Mouse (Mus musculus): Measurements from ENCODE around the gene Bbs9. TPM values are rescaled to one million over a fixed set of nuclear protein-coding genes. Genes with fewer than 3 reads are reported as not detected.
A peak's percentile ranks its signal among the peaks of the same experiment; 100 is the strongest.

Gene Bbs9
- total and polyA plus RNA-seq, 3 experiments = 6.9 to 9.1 (median 7.8) TPM

DNA sequence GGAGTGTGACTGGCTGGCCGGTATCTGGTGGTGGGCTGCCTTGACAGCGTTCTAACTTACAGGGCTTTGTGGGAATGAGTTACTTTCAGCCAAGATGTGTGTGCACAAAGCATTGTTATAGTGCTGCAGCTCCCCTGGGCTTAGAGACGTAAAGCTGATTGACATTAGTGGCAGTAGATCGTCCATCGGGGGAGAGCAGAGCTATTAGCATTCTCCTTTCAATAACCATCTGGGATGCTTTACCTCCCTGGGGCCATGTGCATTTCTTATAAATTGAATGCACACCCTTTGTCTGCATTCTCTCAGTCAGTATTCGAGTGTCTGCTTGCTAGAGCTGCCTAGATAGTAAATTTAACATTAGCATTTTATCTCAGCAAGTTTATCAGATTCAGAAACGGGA is 214.7 kb downstream of the Bbs9 start:
- in situ Hi-C loops (cut with MboI; ENCODE audit: low pct_ligation_motif_present, low pct_unique_long_range_greater_than_20kb, low sequenced_read_pairs) = no loop called here

DNA sequence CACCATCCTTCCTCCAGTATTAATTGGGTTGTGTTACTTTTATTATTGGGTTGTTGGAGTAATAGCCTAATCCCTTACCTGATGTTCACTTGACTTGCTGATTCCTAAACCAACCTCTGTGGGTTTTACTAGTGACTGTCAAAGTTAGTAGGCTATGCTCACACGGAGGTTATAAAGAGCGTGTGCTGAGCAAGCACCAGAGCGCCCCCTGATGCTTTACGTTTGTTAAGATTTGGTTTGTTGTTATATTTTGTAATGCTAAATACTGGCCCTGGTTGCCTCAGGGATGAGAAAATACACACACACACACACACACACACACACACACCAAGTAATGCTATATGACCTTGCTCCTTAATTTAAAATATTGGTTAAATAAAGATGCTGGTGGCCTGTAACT is 219.9 kb downstream of the Bbs9 start:
- Histone ChIP-seq H3K27me3 (replicated peaks) (no peaks in the 10 kb centered on the region), H3K4me1 (ENCODE audit: control insufficient read depth in 1 of 2, insufficient read depth in 2 of 2) (peaks cover 0 to 5% of the 10 kb centered on the region in 2 experiments; a peak in 1 of 4 replicates), H3K4me3 (replicated peaks in 1 of 3; ENCODE audit: low read depth in 2 of 3, low read length in 2 of 3, poor library complexity in 1 of 3) (no peak overlapping the region), H3K4me2 (ENCODE audit: insufficient read depth, low read depth, poor library complexity, severe bottlenecking) (no peak overlapping the region), H3K36me3 (replicated peaks in 1 of 2; ENCODE audit: control insufficient read depth in 1 of 2, insufficient read depth in 1 of 2, low read length in 1 of 2) (no peaks in the 10 kb centered on the region), H3K79me2 (replicated peaks; ENCODE audit: control insufficient read depth, extremely low read depth, insufficient read depth, poor library complexity, severe bottlenecking) (no peaks in the 10 kb centered on the region), H3K27ac (ENCODE audit: insufficient read depth, low read depth) (no peak overlapping the region), H3K9ac (ENCODE audit: insufficient read depth, low read depth) (no peak overlapping the region), H3K9me3 (replicated peaks; ENCODE audit: low read length) (peaks cover 3% of the 10 kb centered on the region)
- no peak for DNase-seq (ENCODE audit: extremely low read depth)
- dilution Hi-C loops (cut with MboI; ENCODE audit: extremely low pct_ligation_motif_present, extremely low pct_unique_long_range_greater_than_20kb, low sequenced_read_pairs) = no loop called here
- TF ChIP-seq CTCF (conservative IDR thresholded peaks at IDR 0.05 in 1 of 2, IDR thresholded peaks at IDR 0.05 in 1 of 2; ENCODE audit: low read depth in 2 of 2, low read length in 2 of 2) = peak in 1 of 2 experiments; percentile 72; a peak in 2 of 4 replicates
- peak; percentile 65 for TF ChIP-seq RAD21 (IDR thresholded peaks at IDR 0.05; ENCODE audit: low read depth, low read length)
- TF ChIP-seq POLR2AphosphoS2 (IDR thresholded peaks at IDR 0.05; ENCODE audit: low read depth, low read length) = no peak
- no peak for TF ChIP-seq MEF2A (IDR thresholded peaks at IDR 0.05; ENCODE audit: borderline replicate concordance, low read depth, low read length)
- TF ChIP-seq NELFE (IDR thresholded peaks at IDR 0.05; ENCODE audit: low read depth, low read length) = no peak
- no peak for TF ChIP-seq TCF12 (IDR thresholded peaks at IDR 0.05; ENCODE audit: low read depth, low read length)
- TF ChIP-seq SMC3 (IDR thresholded peaks at IDR 0.05; ENCODE audit: low read depth, low read length) = peak; percentile 75
- in situ Hi-C loops (cut with MboI; ENCODE audit: low pct_ligation_motif_present, low pct_unique_long_range_greater_than_20kb, low sequenced_read_pairs) = no loop called here

More for the DNA sequence above, 214.7 kb downstream of the Bbs9 start:
- Histone ChIP-seq H3K9ac (ENCODE audit: insufficient read depth, low read depth) (no peak overlapping the region), H3K4me2 (ENCODE audit: insufficient read depth, low read depth, poor library complexity, severe bottlenecking) (no peak overlapping the region), H3K4me3 (replicated peaks in 1 of 3; ENCODE audit: low read depth in 2 of 3, low read length in 2 of 3, poor library complexity in 1 of 3) (no peak overlapping the region), H3K27me3 (replicated peaks) (no peaks in the 10 kb centered on the region), H3K4me1 (ENCODE audit: control insufficient read depth in 1 of 2, insufficient read depth in 2 of 2) (peaks cover 5 to 9% of the 10 kb centered on the region in 2 experiments; a peak in 2 of 4 replicates), H3K27ac (ENCODE audit: insufficient read depth, low read depth) (no peak overlapping the region), H3K36me3 (replicated peaks in 1 of 2; ENCODE audit: control insufficient read depth in 1 of 2, insufficient read depth in 1 of 2, low read length in 1 of 2) (no peaks in the 10 kb centered on the region), H3K79me2 (replicated peaks; ENCODE audit: control insufficient read depth, extremely low read depth, insufficient read depth, poor library complexity, severe bottlenecking) (no peaks in the 10 kb centered on the region), H3K9me3 (replicated peaks; ENCODE audit: low read length) (no peaks in the 10 kb centered on the region)
- dilution Hi-C loops (cut with MboI; ENCODE audit: extremely low pct_ligation_motif_present, extremely low pct_unique_long_range_greater_than_20kb, low sequenced_read_pairs) = no loop called here
- TF ChIP-seq BHLHE40 (IDR thresholded peaks at IDR 0.05; ENCODE audit: low read depth, low read length) = no peak
- DNase-seq (ENCODE audit: extremely low read depth) = no peak

DNA sequence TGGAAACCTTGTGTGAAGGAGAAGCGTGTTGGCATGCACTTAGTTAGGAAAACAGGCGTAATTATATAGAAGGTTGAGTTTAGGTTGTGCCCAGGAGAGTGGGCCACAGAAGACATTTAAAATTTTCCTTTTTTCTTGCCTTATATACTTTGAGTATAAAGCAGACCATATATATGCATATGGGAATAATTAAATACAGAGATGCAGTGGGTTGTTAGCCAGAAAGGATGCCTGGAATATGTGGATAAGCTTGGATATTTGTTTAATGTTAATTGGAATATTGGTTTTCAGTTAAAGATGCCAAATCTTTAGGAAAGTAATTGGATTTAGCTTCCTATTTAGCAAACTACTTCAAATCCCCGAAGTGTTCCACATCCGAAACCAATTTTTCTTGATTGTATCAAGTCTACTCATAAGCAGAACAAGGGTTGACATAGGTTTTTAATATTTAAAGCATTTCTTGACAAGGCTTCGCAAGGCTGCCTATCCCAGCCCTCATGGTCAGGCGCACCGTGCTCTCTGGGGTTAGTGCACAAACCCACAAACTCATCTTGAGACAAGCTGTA is 221.4 kb downstream of the Bbs9 start:
- in situ Hi-C loops (cut with MboI; ENCODE audit: low pct_ligation_motif_present, low pct_unique_long_range_greater_than_20kb, low sequenced_read_pairs) (no loop called here), dilution Hi-C loops (cut with MboI; ENCODE audit: extremely low pct_ligation_motif_present, extremely low pct_unique_long_range_greater_than_20kb, low sequenced_read_pairs) (no loop called here)
- no peak for DNase-seq (ENCODE audit: extremely low read depth)
- Histone ChIP-seq H3K36me3 (replicated peaks in 1 of 2; ENCODE audit: control insufficient read depth in 1 of 2, insufficient read depth in 1 of 2, low read length in 1 of 2) (no peaks in the 10 kb centered on the region), H3K79me2 (replicated peaks; ENCODE audit: control insufficient read depth, extremely low read depth, insufficient read depth, poor library complexity, severe bottlenecking) (no peaks in the 10 kb centered on the region), H3K27ac (ENCODE audit: insufficient read depth, low read depth) (no peak overlapping the region), H3K4me2 (ENCODE audit: insufficient read depth, low read depth, poor library complexity, severe bottlenecking) (no peak overlapping the region), H3K9me3 (replicated peaks; ENCODE audit: low read length) (peaks cover 6% of the 10 kb centered on the region), H3K9ac (ENCODE audit: insufficient read depth, low read depth) (no peak overlapping the region), H3K4me1 (ENCODE audit: control insufficient read depth in 1 of 2, insufficient read depth in 2 of 2) (peaks cover 0 to 5% of the 10 kb centered on the region in 2 experiments; a peak in 1 of 4 replicates), H3K27me3 (replicated peaks) (no peaks in the 10 kb centered on the region), H3K4me3 (replicated peaks in 1 of 3; ENCODE audit: low read depth in 2 of 3, low read length in 2 of 3, poor library complexity in 1 of 3) (no peak overlapping the region)
- TF ChIP-seq TBP (conservative IDR thresholded peaks at IDR 0.05; ENCODE audit: low read depth, low read length) (no peak), CTCF (conservative IDR thresholded peaks at IDR 0.05 in 1 of 2, IDR thresholded peaks at IDR 0.05 in 1 of 2; ENCODE audit: low read depth in 2 of 2, low read length in 2 of 2) (no peak), RCOR1 (conservative IDR thresholded peaks at IDR 0.05; ENCODE audit: low read depth, low read length) (no peak), MEF2A (IDR thresholded peaks at IDR 0.05; ENCODE audit: borderline replicate concordance, low read depth, low read length) (no peak), MAZ (IDR thresholded peaks at IDR 0.05; ENCODE audit: low read depth, low read length) (no peak), IRF4 (IDR thresholded peaks at IDR 0.05; ENCODE audit: low read depth, low read length) (no peak), NELFE (IDR thresholded peaks at IDR 0.05; ENCODE audit: low read depth, low read length) (no peak), POLR2A (IDR thresholded peaks at IDR 0.05; ENCODE audit: low read depth, low read length) (no peak), TCF12 (IDR thresholded peaks at IDR 0.05; ENCODE audit: low read depth, low read length) (no peak), ETS1 (conservative IDR thresholded peaks at IDR 0.05; ENCODE audit: low read depth, low read length) (no peak), ZC3H11A (IDR thresholded peaks at IDR 0.05; ENCODE audit: low read depth, low read length) (no peak), EP300 (IDR thresholded peaks at IDR 0.05; ENCODE audit: low read length) (no peak), SIN3A (IDR thresholded peaks at IDR 0.05; ENCODE audit: low read length) (no peak), ZKSCAN1 (IDR thresholded peaks at IDR 0.05; ENCODE audit: borderline replicate concordance, low read depth, low read length) (no peak)
